Mouse (Mus musculus) adrenal gland, adult 2 months (tissue): ENCODE measurements around the gene Ptgdr2. TPM values are rescaled to one million over a fixed set of nuclear protein-coding genes. Genes with fewer than 3 reads are reported as not detected.
A peak's percentile ranks its signal among the peaks of the same experiment; 100 is the strongest.

Source experiments
- DNase-seq: peaks from one replicate; pipeline ENCODE4 v3.0.0; 2021
- polyA plus RNA-seq: library from polyadenylated mRNA; depleted of rRNA; stranded (reverse); fragments of >200 nt; gene quantifications from 2 replicates; pipeline ENCODE4 v1.2.3, GENCODE M21; 2012
- total RNA-seq, 2 experiments: library from RNA; stranded (reverse); gene quantifications; 2 replicates each; pipeline ENCODE4 v1.2.3; 2021

The Ptgdr2 gene
- total and polyA plus RNA-seq, 3 experiments = 0.10 to 0.26 TPM; not detected in 1

GRCm38 (mm10) chr19:10930641-10931040 lies 6.3 kb upstream of the Ptgdr2 start:
- DNase-seq = no peak

- no peak for DNase-seq
Measured at GRCm38 (mm10) chr19:10935029-10935428, 1.9 kb upstream of the Ptgdr2 start.

- no peak for DNase-seq
Measured at GRCm38 (mm10) chr19:10936077-10936476, 883 bp upstream of the Ptgdr2 start.

- no peak for DNase-seq
Measured at GRCm38 (mm10) chr19:10938771-10939170, 1.8 kb downstream of the Ptgdr2 start.

- peak; percentile 82 for DNase-seq
Measured at GRCm38 (mm10) chr19:10940097-10940800, 3.3 kb downstream of the Ptgdr2 start.

- peak; percentile 54 for DNase-seq
Measured at GRCm38 (mm10) chr19:10940801-10941457, 4.0 kb downstream of the Ptgdr2 start.

- no peak for DNase-seq
Measured at GRCm38 (mm10) chr19:10943955-10944354, 7.0 kb downstream of the Ptgdr2 start.

GRCm38 (mm10) chr19:10946506-10946905 lies 9.5 kb downstream of the Ptgdr2 start:
- DNase-seq = no peak

GRCm38 (mm10) chr19:10947219-10947618 lies 10.3 kb downstream of the Ptgdr2 start:
- DNase-seq = no peak

GRCm38 (mm10) chr19:10948416-10948815 lies 11.5 kb downstream of the Ptgdr2 start:
- DNase-seq = peak; percentile 16

GRCm38 (mm10) chr19:10949112-10949511 lies 12.2 kb downstream of the Ptgdr2 start, which contains the start of gene Ccdc86:
Gene Ccdc86 (minus strand): TSS chr19:10949266.
- peak; percentile 95 for DNase-seq

GRCm38 (mm10) chr19:10949558-10949957 lies 12.6 kb downstream of the Ptgdr2 start:
- DNase-seq = no peak

GRCm38 (mm10) chr19:10952021-10952939 lies 15.3 kb downstream of the Ptgdr2 start:
- peak; percentile 54 for DNase-seq

GRCm38 (mm10) chr19:10959085-10959977 lies 22.4 kb downstream of the Ptgdr2 start:
- peak; percentile 47 for DNase-seq

- no peak for DNase-seq
Measured at GRCm38 (mm10) chr19:10959978-10960346, 23.0 kb downstream of the Ptgdr2 start.

- DNase-seq = peak; percentile 71
Measured at GRCm38 (mm10) chr19:10965721-10966120, 28.8 kb downstream of the Ptgdr2 start.

GRCm38 (mm10) chr19:10968578-10968977 lies 31.6 kb downstream of the Ptgdr2 start:
- peak; percentile 91 for DNase-seq

- DNase-seq = no peak
Measured at GRCm38 (mm10) chr19:10970457-10970856, 33.5 kb downstream of the Ptgdr2 start.

- no peak for DNase-seq
Measured at GRCm38 (mm10) chr19:10972660-10973059, 35.7 kb downstream of the Ptgdr2 start.

- DNase-seq = no peak
Measured at GRCm38 (mm10) chr19:10973187-10973586, 36.2 kb downstream of the Ptgdr2 start.

GRCm38 (mm10) chr19:10974238-10974865 lies 37.4 kb downstream of the Ptgdr2 start, which contains the start of gene Ms4a10:
Gene Ms4a10 (minus strand): TSS chr19:10974670.
- DNase-seq = no peak
